Mouse (Mus musculus): ENCODE measurements around the gene Bckdhb. TPM values are rescaled to one million over a fixed set of nuclear protein-coding genes. Genes with fewer than 3 reads are reported as not detected.
"Not testable (repeated sequence)": the region's sequence is repeated elsewhere in the genome, so short reads cannot be mapped to it uniquely, and the experiment has no call there.

Gene Bckdhb
- polyA plus RNA-seq, 1 experiment from 2014 or later, result 30.7 TPM

GRCm38 (mm10) chr9:84049142-84049541, 124.2 kb downstream of the Bckdhb start:
- Histone ChIP-seq H3K4me2 (ENCODE audit: low read depth, low read length) (no peak overlapping the region), H3K9ac (ENCODE audit: low read depth, low read length) (no peak overlapping the region), H3K36me3 (ENCODE audit: control insufficient read depth, insufficient read depth, low read length) (no peaks in the 10 kb centered on the region), H3K27ac (ENCODE audit: low read length) (no peak overlapping the region), H3K9me3 (ENCODE audit: control insufficient read depth, low read length) (no peaks in the 10 kb centered on the region), H3K4me3 (ENCODE audit: low read length) (no peak overlapping the region), H3K27me3 (replicated peaks; ENCODE audit: control insufficient read depth, insufficient read depth, low read length) (no peaks in the 10 kb centered on the region), H3K4me1 (ENCODE audit: control insufficient read depth, insufficient read depth, low read length) (no peaks in the 10 kb centered on the region)
- ATAC-seq, result peak; percentile 71
- WGBS, result 35% methylated on average over 1 of the region's 1 CpGs

GRCm38 (mm10) chr9:84050867-84051635, 126.1 kb downstream of the Bckdhb start:
- H3K27me3 ChIP-seq (replicated peaks; ENCODE audit: control insufficient read depth, insufficient read depth, low read length), result no peaks in the 10 kb centered on the region
- 90% methylated on average over 18 of the region's 18 CpGs for WGBS
- no peaks in the 10 kb centered on the region for H3K36me3 ChIP-seq (ENCODE audit: control insufficient read depth, insufficient read depth, low read length)
- H3K9me3 ChIP-seq (ENCODE audit: control insufficient read depth, low read length), result no peaks in the 10 kb centered on the region
- no peak overlapping the region for H3K9ac ChIP-seq (ENCODE audit: low read depth, low read length)
- H3K4me3 ChIP-seq (ENCODE audit: low read length), result no peak overlapping the region
- no peak overlapping the region for H3K27ac ChIP-seq (ENCODE audit: low read length)
- no peak overlapping the region for H3K4me2 ChIP-seq (ENCODE audit: low read depth, low read length)
- no peaks in the 10 kb centered on the region for H3K4me1 ChIP-seq (ENCODE audit: control insufficient read depth, insufficient read depth, low read length)
- no peak for ATAC-seq

- 89% methylated on average over 7 of the region's 7 CpGs for WGBS
- no peaks in the 10 kb centered on the region for H3K36me3 ChIP-seq (ENCODE audit: control insufficient read depth, insufficient read depth, low read length)
- H3K27ac ChIP-seq (ENCODE audit: low read length), result no peak overlapping the region
- H3K9me3 ChIP-seq (ENCODE audit: control insufficient read depth, low read length), result no peaks in the 10 kb centered on the region
- H3K4me3 ChIP-seq (ENCODE audit: low read length), result no peak overlapping the region
- no peak overlapping the region for H3K4me2 ChIP-seq (ENCODE audit: low read depth, low read length)
- H3K27me3 ChIP-seq (replicated peaks; ENCODE audit: control insufficient read depth, insufficient read depth, low read length), result no peaks in the 10 kb centered on the region
- no peaks in the 10 kb centered on the region for H3K4me1 ChIP-seq (ENCODE audit: control insufficient read depth, insufficient read depth, low read length)
- ATAC-seq, result no peak
- H3K9ac ChIP-seq (ENCODE audit: low read depth, low read length), result no peak overlapping the region
Measured at GRCm38 (mm10) chr9:84055125-84055807, 130.3 kb downstream of the Bckdhb start.

- whole genome bisulfite sequencing, result 87% methylated on average over 4 of the region's 4 CpGs
- not testable (repeated sequence) for H3K36me3 ChIP-seq (ENCODE audit: control insufficient read depth, insufficient read depth, low read length); H3K27ac ChIP-seq (ENCODE audit: low read length); ATAC-seq; H3K4me1 ChIP-seq (ENCODE audit: control insufficient read depth, insufficient read depth, low read length); H3K4me2 ChIP-seq (ENCODE audit: low read depth, low read length); H3K9ac ChIP-seq (ENCODE audit: low read depth, low read length); H3K27me3 ChIP-seq (replicated peaks; ENCODE audit: control insufficient read depth, insufficient read depth, low read length); H3K4me3 ChIP-seq (ENCODE audit: low read length); H3K9me3 ChIP-seq (ENCODE audit: control insufficient read depth, low read length)
Measured at GRCm38 (mm10) chr9:84060781-84061180, 135.8 kb downstream of the Bckdhb start.

GRCm38 (mm10) chr9:84063617-84064016, 138.7 kb downstream of the Bckdhb start:
- no peak for ATAC-seq
- no peaks in the 10 kb centered on the region for H3K36me3 ChIP-seq (ENCODE audit: control insufficient read depth, insufficient read depth, low read length)
- no peak overlapping the region for H3K4me2 ChIP-seq (ENCODE audit: low read depth, low read length)
- H3K27me3 ChIP-seq (replicated peaks; ENCODE audit: control insufficient read depth, insufficient read depth, low read length), result no peaks in the 10 kb centered on the region
- no peaks in the 10 kb centered on the region for H3K9me3 ChIP-seq (ENCODE audit: control insufficient read depth, low read length)
- 85% methylated on average over 3 of the region's 3 CpGs for WGBS
- H3K4me3 ChIP-seq (ENCODE audit: low read length), result no peak overlapping the region
- H3K4me1 ChIP-seq (ENCODE audit: control insufficient read depth, insufficient read depth, low read length), result peaks cover 4% of the 10 kb centered on the region; the same call in 1 of the 2 replicates
- no peak overlapping the region for H3K27ac ChIP-seq (ENCODE audit: low read length)
- H3K9ac ChIP-seq (ENCODE audit: low read depth, low read length), result no peak overlapping the region

GRCm38 (mm10) chr9:84064113-84064512, 139.2 kb downstream of the Bckdhb start:
- WGBS, result 63% methylated on average over 4 of the region's 4 CpGs
- Histone ChIP-seq H3K27me3 (replicated peaks; ENCODE audit: control insufficient read depth, insufficient read depth, low read length) (no peaks in the 10 kb centered on the region), H3K9me3 (ENCODE audit: control insufficient read depth, low read length) (no peaks in the 10 kb centered on the region), H3K4me1 (ENCODE audit: control insufficient read depth, insufficient read depth, low read length) (peaks cover 4% of the 10 kb centered on the region; the same call in 1 of the 2 replicates), H3K9ac (ENCODE audit: low read depth, low read length) (no peak overlapping the region), H3K4me3 (ENCODE audit: low read length) (no peak overlapping the region), H3K27ac (ENCODE audit: low read length) (no peak overlapping the region), H3K4me2 (ENCODE audit: low read depth, low read length) (no peak overlapping the region), H3K36me3 (ENCODE audit: control insufficient read depth, insufficient read depth, low read length) (no peaks in the 10 kb centered on the region)
- ATAC-seq, result no peak

GRCm38 (mm10) chr9:84070247-84070646, 145.3 kb downstream of the Bckdhb start:
- Histone ChIP-seq H3K36me3 (ENCODE audit: control insufficient read depth, insufficient read depth, low read length) (no peaks in the 10 kb centered on the region), H3K27me3 (replicated peaks; ENCODE audit: control insufficient read depth, insufficient read depth, low read length) (no peaks in the 10 kb centered on the region), H3K4me3 (ENCODE audit: low read length) (no peak overlapping the region), H3K27ac (ENCODE audit: low read length) (no peak overlapping the region), H3K4me2 (ENCODE audit: low read depth, low read length) (no peak overlapping the region), H3K9ac (ENCODE audit: low read depth, low read length) (no peak overlapping the region), H3K4me1 (ENCODE audit: control insufficient read depth, insufficient read depth, low read length) (no peaks in the 10 kb centered on the region), H3K9me3 (ENCODE audit: control insufficient read depth, low read length) (no peaks in the 10 kb centered on the region)
- no peak for ATAC-seq
- 78% methylated on average over 6 of the region's 6 CpGs for WGBS

GRCm38 (mm10) chr9:84070740-84071139, 145.8 kb downstream of the Bckdhb start:
- ATAC-seq, result no peak
- no peak overlapping the region for H3K4me3 ChIP-seq (ENCODE audit: low read length)
- no peaks in the 10 kb centered on the region for H3K36me3 ChIP-seq (ENCODE audit: control insufficient read depth, insufficient read depth, low read length)
- H3K4me2 ChIP-seq (ENCODE audit: low read depth, low read length), result no peak overlapping the region
- H3K27me3 ChIP-seq (replicated peaks; ENCODE audit: control insufficient read depth, insufficient read depth, low read length), result no peaks in the 10 kb centered on the region
- WGBS, result 64% methylated on average over 5 of the region's 5 CpGs
- no peaks in the 10 kb centered on the region for H3K4me1 ChIP-seq (ENCODE audit: control insufficient read depth, insufficient read depth, low read length)
- H3K9me3 ChIP-seq (ENCODE audit: control insufficient read depth, low read length), result no peaks in the 10 kb centered on the region
- no peak overlapping the region for H3K27ac ChIP-seq (ENCODE audit: low read length)
- H3K9ac ChIP-seq (ENCODE audit: low read depth, low read length), result no peak overlapping the region

GRCm38 (mm10) chr9:84072534-84072933, 147.6 kb downstream of the Bckdhb start:
- 89% methylated on average over 6 of the region's 6 CpGs for WGBS

More at GRCm38 (mm10) chr9:84072534-84072933, 147.6 kb downstream of the Bckdhb start:
- ATAC-seq, result no peak
- no peaks in the 10 kb centered on the region for H3K36me3 ChIP-seq (ENCODE audit: control insufficient read depth, insufficient read depth, low read length)
- no peak overlapping the region for H3K27ac ChIP-seq (ENCODE audit: low read length)
- H3K4me3 ChIP-seq (ENCODE audit: low read length), result no peak overlapping the region
- H3K4me1 ChIP-seq (ENCODE audit: control insufficient read depth, insufficient read depth, low read length), result no peaks in the 10 kb centered on the region
- H3K9me3 ChIP-seq (ENCODE audit: control insufficient read depth, low read length), result no peaks in the 10 kb centered on the region
- no peaks in the 10 kb centered on the region for H3K27me3 ChIP-seq (replicated peaks; ENCODE audit: control insufficient read depth, insufficient read depth, low read length)
- H3K4me2 ChIP-seq (ENCODE audit: low read depth, low read length), result no peak overlapping the region
- H3K9ac ChIP-seq (ENCODE audit: low read depth, low read length), result no peak overlapping the region
